Mouse (Mus musculus) myocyte (in vitro differentiated cells): ENCODE data around the gene Dlg3.

Source experiments
- MYOG ChIP-seq, 3 experiments: IDR thresholded peaks; one replicate each; pipeline ENCODE4 v1.6.1; 2011; ENCODE audit warnings: control low read depth in 2 of 3, low read depth in 2 of 3, mild to moderate bottlenecking in 2 of 3; ENCODE audit not compliant: insufficient read length in 2 of 3, control insufficient read depth in 1 of 3, insufficient read depth in 1 of 3
- POLR2A ChIP-seq: IDR thresholded peaks from one replicate; pipeline ENCODE4 v1.6.1; 2011; ENCODE audit warnings: low read depth, mild to moderate bottlenecking, control low read depth, moderate library complexity; ENCODE audit not compliant: insufficient read length
- USF1 ChIP-seq: IDR thresholded peaks from one replicate; pipeline ENCODE4 v1.6.1; 2011; ENCODE audit warnings: low read depth, mild to moderate bottlenecking, control low read depth, moderate library complexity

DNA sequence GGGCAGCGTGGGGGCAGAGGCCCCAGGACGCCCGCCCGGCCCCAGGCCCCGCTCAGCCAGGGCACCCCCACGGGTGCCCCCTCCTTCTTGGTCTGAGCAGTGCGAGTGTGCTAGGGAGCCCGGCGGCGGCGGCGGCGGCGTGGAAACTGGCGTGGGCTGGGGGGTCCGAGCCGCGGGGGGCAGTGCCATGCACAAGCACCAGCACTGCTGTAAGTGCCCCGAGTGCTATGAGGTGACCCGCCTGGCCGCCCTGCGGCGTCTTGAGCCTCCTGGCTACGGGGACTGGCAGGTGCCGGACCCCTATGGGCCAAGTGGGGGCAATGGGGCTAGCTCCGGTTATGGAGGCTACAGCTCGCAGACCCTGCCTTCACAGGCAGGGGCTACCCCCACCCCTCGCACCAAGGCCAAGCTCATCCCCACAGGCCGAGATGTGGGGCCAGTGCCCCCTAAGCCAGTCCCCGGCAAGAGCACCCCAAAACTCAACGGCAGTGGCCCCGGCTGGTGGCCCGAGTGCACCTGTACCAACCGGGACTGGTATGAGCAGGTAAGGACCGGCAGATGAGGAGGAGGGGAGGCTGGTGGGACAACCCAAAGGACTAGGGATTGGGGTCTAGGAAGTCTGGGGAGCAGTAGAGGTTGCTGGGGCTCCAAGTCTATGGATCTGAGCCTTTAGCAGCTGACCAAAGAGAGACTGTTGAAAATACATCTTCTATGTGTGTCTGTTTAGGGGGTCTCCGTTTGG, 534 bp downstream of the Dlg3 start:
- TF ChIP-seq POLR2A (no peak), MYOG (IDR thresholded peaks at IDR 0.05; ENCODE audit: control insufficient read depth in 1 of 3, insufficient read depth in 1 of 3, insufficient read length in 2 of 3, low read depth in 2 of 3) (no peak), USF1 (no peak)
